Mouse (Mus musculus) limb, embryonic 10.5 days (tissue): ENCODE data around the gene Vmn1r203. TPM values are rescaled to one million over a fixed set of nuclear protein-coding genes. Genes with fewer than 3 reads are reported as not detected.
"Not testable (repeated sequence)": the region's sequence is repeated elsewhere in the genome, so short reads cannot be mapped to it uniquely, and the experiment has no call there.

ENCODE experiments used
- DNase-seq: peaks from one replicate; pipeline ENCODE4 v3.0.0-alpha.2; 2017; ENCODE audit warnings: low spot score
- H3K27ac ChIP-seq: fragments of 300-500 bp; sonication (generic); 2 replicates; pipeline ENCODE4 v1.5.1; 2016; ENCODE audit warnings: mild to moderate bottlenecking
- H3K27me3 ChIP-seq: fragments of 300-500 bp; sonication (generic); 2 replicates; pipeline ENCODE4 v1.6.1; 2016; ENCODE audit warnings: low read depth, mild to moderate bottlenecking; ENCODE audit not compliant: poor library complexity, severe bottlenecking
- H3K36me3 ChIP-seq: fragments of 300-500 bp; sonication (generic); 2 replicates; pipeline ENCODE4 v1.6.1; 2016; ENCODE audit warnings: mild to moderate bottlenecking, moderate library complexity
- H3K4me1 ChIP-seq: fragments of 300-500 bp; sonication (generic); 2 replicates; pipeline ENCODE4 v1.6.1; 2016
- H3K4me3 ChIP-seq: fragments of 300-500 bp; sonication (generic); 2 replicates; pipeline ENCODE4 v1.5.1; 2016; ENCODE audit warnings: mild to moderate bottlenecking, moderate library complexity
- H3K9me3 ChIP-seq: fragments of 300-500 bp; sonication (generic); replicated peaks from 2 replicates; pipeline ENCODE4 v1.6.1; 2016; ENCODE audit warnings: mild to moderate bottlenecking
- WGBS: fragments of 180-500 bp; shearing (Covaris S2); methylation state at CpG from one replicate; pipeline ENCODE4 v1.1.7; 2016; 5-methylcytosine and 5-hydroxymethylcytosine counted together
- polyA plus RNA-seq: library from polyadenylated mRNA; unstranded; fragments of >200 nt; fragmentation: Nextera tagmentation; extraction: Ambion mirVana; gene quantifications from 2 replicates; pipeline ENCODE4 v1.2.1, GENCODE M21; 2016

Gene Vmn1r203
- polyA plus RNA-seq: not detected in 2 replicates

GRCm38 (mm10) chr13:22517814-22518213 lies at the start of gene Vmn1r203:
Vmn1r203 (plus strand) TSS chr13:22518114.
- no peaks in the 10 kb centered on the region for H3K4me1 ChIP-seq
- no peak for DNase-seq
- H3K27ac ChIP-seq: no peak within 1 kb of the TSS
- no peak within 1 kb of the TSS for H3K4me3 ChIP-seq
- no peaks in the 10 kb centered on the region for H3K36me3 ChIP-seq
- H3K9me3 ChIP-seq: no peaks in the 10 kb centered on the region
- no peaks in the 10 kb centered on the region for H3K27me3 ChIP-seq

GRCm38 (mm10) chr13:22471623-22472022 lies 46.3 kb upstream of the Vmn1r203 start, which contains the start of gene Vmn1r201:
Vmn1r201 (plus strand) TSS chr13:22471923.
- Histone ChIP-seq H3K4me1 (no peaks in the 10 kb centered on the region), H3K4me3 (no peak within 1 kb of the TSS), H3K27ac (no peak within 1 kb of the TSS), H3K36me3 (no peaks in the 10 kb centered on the region), H3K9me3 (no peaks in the 10 kb centered on the region), H3K27me3 (no peaks in the 10 kb centered on the region)
- 49% methylated on average over 1 of the region's 1 CpGs for WGBS
- no peak for DNase-seq

- H3K27me3 ChIP-seq: no peaks in the 10 kb centered on the region
Measured at GRCm38 (mm10) chr13:22502431-22502830, 15.5 kb upstream of the Vmn1r203 start.

GRCm38 (mm10) chr13:22505281-22505680 lies 12.6 kb upstream of the Vmn1r203 start, which contains the start of gene Vmn1r202:
Vmn1r202 (minus strand) TSS chr13:22505381.
- no peaks in the 10 kb centered on the region for H3K36me3 ChIP-seq
- no peak within 1 kb of the TSS for H3K27ac ChIP-seq
- no peak within 1 kb of the TSS for H3K4me3 ChIP-seq
- H3K27me3 ChIP-seq: no peaks in the 10 kb centered on the region
- no peaks in the 10 kb centered on the region for H3K9me3 ChIP-seq
- no peaks in the 10 kb centered on the region for H3K4me1 ChIP-seq
- no peak for DNase-seq

More at GRCm38 (mm10) chr13:22502431-22502830, 15.5 kb upstream of the Vmn1r203 start:
- WGBS: 82% methylated on average over 3 of the region's 3 CpGs
- Histone ChIP-seq H3K4me1 (no peaks in the 10 kb centered on the region), H3K4me3 (no peak overlapping the region), H3K27ac (no peak overlapping the region), H3K36me3 (no peaks in the 10 kb centered on the region), H3K9me3 (no peaks in the 10 kb centered on the region)
- no peak for DNase-seq

GRCm38 (mm10) chr13:22552898-22553297 lies 35.0 kb downstream of the Vmn1r203 start, which contains the start of gene Vmn1r204:
Vmn1r204 (plus strand) TSS chr13:22553198.
- not testable (repeated sequence) for H3K9me3 ChIP-seq, H3K27me3 ChIP-seq, DNase-seq, H3K27ac ChIP-seq, H3K4me3 ChIP-seq, H3K36me3 ChIP-seq, H3K4me1 ChIP-seq
- WGBS: 58% methylated on average over 1 of the region's 1 CpGs

GRCm38 (mm10) chr13:22574911-22575310 lies 57.0 kb downstream of the Vmn1r203 start:
- not testable (repeated sequence) for H3K27me3 ChIP-seq, H3K9me3 ChIP-seq, H3K36me3 ChIP-seq, H3K4me3 ChIP-seq, H3K27ac ChIP-seq, DNase-seq, H3K4me1 ChIP-seq
- WGBS: 81% methylated on average over 3 of the region's 3 CpGs

Other genes starting within 250 kb of the Vmn1r203 start
- gene Vmn1r195, start 247.6 kb upstream of the Vmn1r203 start, polyA plus RNA-seq: not detected in 2 replicates
- gene Vmn1r196, start 228.2 kb upstream of the Vmn1r203 start, polyA plus RNA-seq: not detected in 2 replicates
- not detected in 2 replicates for gene Vmn1r197, start 193.5 kb upstream of the Vmn1r203 start, polyA plus RNA-seq
- gene Vmn1r198, start 167.8 kb upstream of the Vmn1r203 start, polyA plus RNA-seq: not detected in 2 replicates
- gene Vmn1r199, start 138.3 kb upstream of the Vmn1r203 start, polyA plus RNA-seq: not detected in 2 replicates
- not detected in 2 replicates for gene Vmn1r200, start 127.7 kb upstream of the Vmn1r203 start, polyA plus RNA-seq
- gene Vmn1r201, start 46.2 kb upstream of the Vmn1r203 start, polyA plus RNA-seq: not detected in 2 replicates
- gene Vmn1r202, start 12.7 kb upstream of the Vmn1r203 start, polyA plus RNA-seq: not detected in 2 replicates
- gene Vmn1r204, start 35.1 kb downstream of the Vmn1r203 start, polyA plus RNA-seq: not detected in 2 replicates
- gene Vmn1r205, start 74.9 kb downstream of the Vmn1r203 start, polyA plus RNA-seq: not detected in 2 replicates
- gene Vmn1r206, start 106.1 kb downstream of the Vmn1r203 start, polyA plus RNA-seq: not detected in 2 replicates
- gene Vmn1r207-ps, start 211.5 kb downstream of the Vmn1r203 start, polyA plus RNA-seq: not detected in 2 replicates